Mouse (Mus musculus) cerebellum, adult 2 months (tissue): ENCODE measurements at regions not wholly inside any gene's neighbourhood (a gene's known extent, or its start where the extent isn't known, plus 50 kb on each side); places are given as distances from the start of the nearest gene placed in this dataset.
"Not testable (repeated sequence)": the region's sequence is repeated elsewhere in the genome, so short reads cannot be mapped to it uniquely, and the experiment has no call there.

Experiments
- DNase-seq, 2 experiments: peaks; one replicate each; pipeline ENCODE4 v3.0.0; 2021
- H3K27ac ChIP-seq: fragments of 200-500 bp; 2 replicates; pipeline ENCODE4 v1.5.1; 2012; ENCODE audit warnings: low read length, control low read depth, inconsistent platforms; ENCODE audit not compliant: insufficient read depth
- H3K27me3 ChIP-seq: fragments of 200-500 bp; 2 replicates; pipeline ENCODE4 v1.6.1; 2012; ENCODE audit warnings: inconsistent platforms, mild to moderate bottlenecking, low read length, moderate library complexity; ENCODE audit not compliant: control insufficient read depth, insufficient read depth
- H3K4me1 ChIP-seq: fragments of 200-500 bp; 2 replicates; pipeline ENCODE4 v1.6.1; 2011; ENCODE audit warnings: low read length; ENCODE audit not compliant: control insufficient read depth, insufficient read depth
- H3K4me3 ChIP-seq: fragments of 200-500 bp; replicated peaks from 2 replicates; pipeline ENCODE3; 2011; ENCODE audit warnings: mild to moderate bottlenecking, low read depth, low read length, control low read depth; ENCODE audit not compliant: insufficient read depth
- WGBS: fragments of 180-500 bp; shearing (Covaris S2); methylation state at CpG from one replicate; pipeline ENCODE4 v1.1.7; 2018; 5-methylcytosine and 5-hydroxymethylcytosine counted together

GRCm38 (mm10) chr12:20684471-20684870, 305.8 kb upstream of the Asap2 start:
- 85% methylated on average over 3 of the region's 3 CpGs for WGBS
- H3K4me3 ChIP-seq, H3K27me3 ChIP-seq: not testable (repeated sequence)

DNA sequence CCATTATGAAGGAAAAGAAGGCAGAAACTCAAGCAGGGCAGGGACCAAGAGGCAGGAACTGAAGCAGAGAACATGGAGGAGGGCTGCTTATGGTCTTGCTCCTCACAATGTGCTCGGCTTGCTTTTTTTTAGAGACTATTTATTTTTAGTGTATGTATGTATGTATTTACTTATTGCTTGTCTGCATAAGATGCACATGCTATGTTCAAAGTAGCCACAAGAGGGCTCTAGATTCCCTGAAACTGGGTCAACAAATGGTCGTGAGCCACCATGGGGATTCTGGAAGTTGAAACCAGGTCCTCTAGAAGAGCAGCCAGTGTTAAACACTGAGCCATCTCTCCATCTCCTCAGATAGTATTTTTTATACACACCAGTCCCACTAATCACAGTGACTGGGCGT, 293.0 kb upstream of the Asap2 start:
- H3K4me1 ChIP-seq, H3K27me3 ChIP-seq, H3K4me3 ChIP-seq, H3K27ac ChIP-seq: not testable (repeated sequence)
- 59% methylated on average over 3 of the region's 3 CpGs for WGBS
- peak in 1 of 2 experiments; percentile 4 for DNase-seq

More at GRCm38 (mm10) chr12:20684471-20684870, 305.8 kb upstream of the Asap2 start:
- not testable (repeated sequence) for DNase-seq, H3K27ac ChIP-seq, H3K4me1 ChIP-seq
